In the genomic region with DNA sequence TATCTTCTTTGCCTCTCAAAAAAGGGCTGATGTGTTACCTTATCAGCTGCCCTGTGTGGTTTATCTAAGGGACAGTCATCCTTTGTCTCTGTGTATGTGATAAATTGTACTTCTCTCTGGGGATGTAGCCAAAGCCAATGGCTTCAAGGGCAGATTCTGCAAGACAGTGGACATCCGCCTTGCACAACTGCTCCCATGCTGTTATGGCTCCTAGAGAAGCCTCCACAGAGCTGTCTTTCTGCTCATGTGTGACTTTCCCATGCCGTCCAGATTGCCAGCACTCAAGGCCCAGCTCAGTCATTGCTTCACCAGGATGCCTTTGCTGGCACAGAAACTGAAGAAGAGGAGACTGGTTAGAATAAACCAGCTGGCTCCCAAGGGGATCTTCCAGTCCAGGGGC, we compare ENCODE assay signal across 13 mouse cellular contexts.
DNase-seq lines count a peak whose midpoint lies in the region.
"Had no signal": no experiment of that assay in that cellular context is flagged by ENCODE, and none has a peak within 500 bp of the region (broad histone marks: within the 10 kb centered on the region; RNA-seq: fewer than 3 reads in every experiment).

No protein-coding gene starts in this region.

- DNase-seq in adrenal gland, adult (ENCODE audit: inconsistent age in 2 of 2, low spot score in 1 of 2) = peak; percentile 29 to 83
- peak; percentile 73 for DNase-seq in adrenal gland, adult 2 months
- peak; percentile 38 for DNase-seq in adrenal gland, postnatal 10 days
- DNase-seq in adrenal gland, postnatal 25 days = peak; percentile 5
- DNase-seq in gastrocnemius, postnatal 4 days (ENCODE audit: low spot score in 2 of 2) = no peak
- DNase-seq in cerebellum, adult 9-11 months = no peak
- DNase-seq in kidney, postnatal 14 days = no peak
- no peak for DNase-seq in cerebellum, adult 8-10 months
- DNase-seq: cerebellum, adult 11-12 months; cerebellum, adult 2 months; cerebellum, postnatal 10 days; cerebellum, postnatal 25 days; forebrain, postnatal 0 days had no signal

Comparison
In these comparisons a context has a peak if more than half of its experiments do, and no peak if none do; other contexts are left out.
1. DNase-seq: peak in adrenal gland, adult (2 of 2), adrenal gland, adult 2 months (single experiment), adrenal gland, postnatal 10 days (single experiment) and adrenal gland, postnatal 25 days (single experiment); none in gastrocnemius, postnatal 4 days (0 of 2), cerebellum, adult 9-11 months (single experiment), kidney, postnatal 14 days (single experiment) and cerebellum, adult 8-10 months (single experiment).